Mouse (Mus musculus) erythroid progenitor cell, adult 5-6 weeks (primary cell): ENCODE results near the gene Olfr878. TPM values are rescaled to one million over a fixed set of nuclear protein-coding genes. Genes with fewer than 3 reads are reported as not detected.

Source experiments
- ATAC-seq: replicated peaks from 2 replicates; pipeline ENCODE4 v1.8.0; 2016; ENCODE audit warnings: moderate number of reproducible peaks, mild to moderate bottlenecking, moderate TSS enrichment, inconsistent platforms; ENCODE audit not compliant: poor library complexity, low FRiP score, severe bottlenecking
- total RNA-seq, 2 experiments: library from RNA; stranded (forward) in 1 of 2; stranded (reverse) in 1 of 2; fragments of 150-400 nt in 1 of 2; fragments of 186-747, 209-891 nt in 1 of 2; gene quantifications; 2 replicates each; pipeline versions ENCODE4 v1.2.3 to v1.2.4; 2015 to 2017; ENCODE audit warnings: low replicate concordance in 2 of 2

The Olfr878 gene
- total RNA-seq (2015; ENCODE audit: low replicate concordance) (not detected in 2 replicates), total RNA-seq (2017; ENCODE audit: low replicate concordance) (not detected in 2 replicates)

GRCm38 (mm10) chr9:37917540-37917939 lies at the start of gene Olfr878:
Gene Olfr878 (plus strand): TSS chr9:37917840.
- no peak for ATAC-seq

- no peak for ATAC-seq
Measured at GRCm38 (mm10) chr9:37870246-37870645, 47.4 kb upstream of the Olfr878 start.

GRCm38 (mm10) chr9:37871097-37871496 lies 46.5 kb upstream of the Olfr878 start:
- ATAC-seq, result no peak

- ATAC-seq, result no peak
Measured at GRCm38 (mm10) chr9:37871536-37871935, 46.1 kb upstream of the Olfr878 start.

GRCm38 (mm10) chr9:37890960-37891359 lies 26.7 kb upstream of the Olfr878 start:
- ATAC-seq, result no peak

- ATAC-seq, result no peak
Measured at GRCm38 (mm10) chr9:37896661-37897060, 21.0 kb upstream of the Olfr878 start, which contains the start of gene Olfr145. Gene Olfr145 (plus strand): TSS chr9:37896724.

GRCm38 (mm10) chr9:37905555-37905954 lies 12.1 kb upstream of the Olfr878 start:
- no peak for ATAC-seq

GRCm38 (mm10) chr9:37918018-37918417 lies 378 bp downstream of the Olfr878 start:
- no peak for ATAC-seq

- ATAC-seq, result no peak
Measured at GRCm38 (mm10) chr9:37924194-37924593, 6.6 kb downstream of the Olfr878 start.

- ATAC-seq, result no peak
Measured at GRCm38 (mm10) chr9:37925445-37925844, 7.8 kb downstream of the Olfr878 start.

- ATAC-seq, result no peak
Measured at GRCm38 (mm10) chr9:37926019-37927013, 8.7 kb downstream of the Olfr878 start.

GRCm38 (mm10) chr9:37932519-37932918 lies 14.9 kb downstream of the Olfr878 start:
- ATAC-seq, result no peak

GRCm38 (mm10) chr9:37934146-37934545 lies 16.5 kb downstream of the Olfr878 start:
- no peak for ATAC-seq

GRCm38 (mm10) chr9:37941167-37941566 lies 23.5 kb downstream of the Olfr878 start:
- no peak for ATAC-seq

Other genes with a start within 250 kb of the Olfr878 start
- gene Panx3, start 248.6 kb upstream of the Olfr878 start, total RNA-seq (2015; ENCODE audit: low replicate concordance), result not detected in 2 replicates
- gene Panx3, start 248.6 kb upstream of the Olfr878 start, total RNA-seq (2017; ENCODE audit: low replicate concordance), result not detected in 2 replicates
- gene Olfr160, start 201.6 kb upstream of the Olfr878 start, total RNA-seq (2015; ENCODE audit: low replicate concordance), result not detected in 2 replicates
- gene Olfr160, start 201.6 kb upstream of the Olfr878 start, total RNA-seq (2017; ENCODE audit: low replicate concordance), result not detected in 2 replicates
- not detected in 2 replicates for gene Olfr874, start 172.7 kb upstream of the Olfr878 start, total RNA-seq (2015; ENCODE audit: low replicate concordance)
- not detected in 2 replicates for gene Olfr874, start 172.7 kb upstream of the Olfr878 start, total RNA-seq (2017; ENCODE audit: low replicate concordance)
- not detected in 2 replicates for gene Olfr875, start 146.0 kb upstream of the Olfr878 start, total RNA-seq (2015; ENCODE audit: low replicate concordance)
- not detected in 2 replicates for gene Olfr875, start 146.0 kb upstream of the Olfr878 start, total RNA-seq (2017; ENCODE audit: low replicate concordance)
- gene Olfr876, start 114.8 kb upstream of the Olfr878 start, total RNA-seq (2015; ENCODE audit: low replicate concordance), result not detected in 2 replicates
- gene Olfr876, start 114.8 kb upstream of the Olfr878 start, total RNA-seq (2017; ENCODE audit: low replicate concordance), result not detected in 2 replicates
- not detected in 2 replicates for gene Olfr877, start 63.6 kb upstream of the Olfr878 start, total RNA-seq (2015; ENCODE audit: low replicate concordance)
- gene Olfr877, start 63.6 kb upstream of the Olfr878 start, total RNA-seq (2017; ENCODE audit: low replicate concordance), result not detected in 2 replicates
- not detected in 2 replicates for gene Olfr145, start 21.1 kb upstream of the Olfr878 start, total RNA-seq (2015; ENCODE audit: low replicate concordance)
- gene Olfr145, start 21.1 kb upstream of the Olfr878 start, total RNA-seq (2017; ENCODE audit: low replicate concordance), result not detected in 2 replicates
- gene Olfr881, start 74.0 kb downstream of the Olfr878 start, total RNA-seq (2015; ENCODE audit: low replicate concordance), result not detected in 2 replicates
- gene Olfr881, start 74.0 kb downstream of the Olfr878 start, total RNA-seq (2017; ENCODE audit: low replicate concordance), result not detected in 2 replicates
- not detected in 2 replicates for gene Olfr883, start 108.0 kb downstream of the Olfr878 start, total RNA-seq (2015; ENCODE audit: low replicate concordance)
- not detected in 2 replicates for gene Olfr883, start 108.0 kb downstream of the Olfr878 start, total RNA-seq (2017; ENCODE audit: low replicate concordance)
- not detected in 2 replicates for gene Olfr884, start 128.7 kb downstream of the Olfr878 start, total RNA-seq (2015; ENCODE audit: low replicate concordance)
- gene Olfr884, start 128.7 kb downstream of the Olfr878 start, total RNA-seq (2017; ENCODE audit: low replicate concordance), result not detected in 2 replicates
- gene Olfr885, start 143.5 kb downstream of the Olfr878 start, total RNA-seq (2015; ENCODE audit: low replicate concordance), result not detected in 2 replicates
- not detected in 2 replicates for gene Olfr885, start 143.5 kb downstream of the Olfr878 start, total RNA-seq (2017; ENCODE audit: low replicate concordance)
- not detected in 2 replicates for gene Olfr887, start 166.2 kb downstream of the Olfr878 start, total RNA-seq (2015; ENCODE audit: low replicate concordance)
- gene Olfr887, start 166.2 kb downstream of the Olfr878 start, total RNA-seq (2017; ENCODE audit: low replicate concordance), result not detected in 2 replicates
- not detected in 2 replicates for gene Olfr888, start 190.3 kb downstream of the Olfr878 start, total RNA-seq (2015; ENCODE audit: low replicate concordance)
- gene Olfr888, start 190.3 kb downstream of the Olfr878 start, total RNA-seq (2017; ENCODE audit: low replicate concordance), result not detected in 2 replicates
- gene Olfr889, start 197.4 kb downstream of the Olfr878 start, total RNA-seq (2015; ENCODE audit: low replicate concordance), result not detected in 2 replicates
- gene Olfr889, start 197.4 kb downstream of the Olfr878 start, total RNA-seq (2017; ENCODE audit: low replicate concordance), result not detected in 2 replicates
- not detected in 2 replicates for gene Olfr890, start 224.7 kb downstream of the Olfr878 start, total RNA-seq (2015; ENCODE audit: low replicate concordance)
- not detected in 2 replicates for gene Olfr890, start 224.7 kb downstream of the Olfr878 start, total RNA-seq (2017; ENCODE audit: low replicate concordance)